Mouse (Mus musculus) kidney, postnatal 10 days (tissue): Measurements from ENCODE around the gene Rreb1.

ENCODE experiments used
- DNase-seq: peaks from one replicate; pipeline ENCODE4 v3.0.0; 2021; ENCODE audit warnings: mixed read lengths

The Rreb1 gene

DNA sequence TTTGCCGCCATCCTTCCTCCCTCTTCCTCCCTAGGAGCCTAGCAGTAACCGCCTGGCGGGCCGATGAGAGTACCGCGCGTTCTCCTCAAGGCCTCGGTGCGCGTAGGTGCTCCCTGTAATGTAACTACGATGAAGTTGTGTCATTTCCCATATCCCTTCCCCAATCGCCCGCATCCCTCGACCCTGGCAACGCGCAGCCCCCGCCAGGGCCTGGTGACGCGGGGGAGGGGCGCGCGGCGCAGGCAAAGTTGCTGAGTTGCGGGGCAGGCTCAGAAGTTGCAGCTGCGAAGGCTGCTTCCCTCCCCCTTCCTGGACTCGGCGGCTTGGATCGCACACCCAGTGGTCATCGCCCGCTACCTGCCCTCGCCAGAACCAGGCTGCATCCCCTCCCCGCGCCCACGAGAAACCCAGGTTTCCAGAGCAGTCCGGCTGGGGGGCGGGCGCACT is at the start of gene Rreb1:
Gene Rreb1, plus strand, starts transcription at position 254 of the 447 bp plus-strand sequence.
- DNase-seq, result peak; percentile 70

DNA sequence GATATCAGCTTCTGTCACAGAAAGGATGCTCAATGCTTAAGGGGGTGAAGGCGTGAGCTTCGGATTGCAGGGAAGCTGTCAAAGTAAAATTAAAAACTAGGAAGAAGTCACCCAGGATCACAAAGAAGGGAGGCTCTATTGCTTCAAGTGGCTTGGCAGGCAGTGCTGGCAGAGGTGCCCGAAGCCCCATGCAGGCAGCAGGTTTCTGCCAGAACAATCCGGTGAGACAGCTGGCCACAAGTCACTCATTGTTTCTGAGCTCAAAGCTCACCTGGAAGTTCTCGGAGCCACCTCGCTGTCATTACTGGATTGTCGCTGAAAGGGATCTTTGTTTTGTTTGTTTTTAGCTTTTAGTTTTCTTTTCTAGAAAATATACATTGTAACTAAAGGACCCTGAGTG is 49.6 kb upstream of the Rreb1 start:
- peak; percentile 18 for DNase-seq

DNA sequence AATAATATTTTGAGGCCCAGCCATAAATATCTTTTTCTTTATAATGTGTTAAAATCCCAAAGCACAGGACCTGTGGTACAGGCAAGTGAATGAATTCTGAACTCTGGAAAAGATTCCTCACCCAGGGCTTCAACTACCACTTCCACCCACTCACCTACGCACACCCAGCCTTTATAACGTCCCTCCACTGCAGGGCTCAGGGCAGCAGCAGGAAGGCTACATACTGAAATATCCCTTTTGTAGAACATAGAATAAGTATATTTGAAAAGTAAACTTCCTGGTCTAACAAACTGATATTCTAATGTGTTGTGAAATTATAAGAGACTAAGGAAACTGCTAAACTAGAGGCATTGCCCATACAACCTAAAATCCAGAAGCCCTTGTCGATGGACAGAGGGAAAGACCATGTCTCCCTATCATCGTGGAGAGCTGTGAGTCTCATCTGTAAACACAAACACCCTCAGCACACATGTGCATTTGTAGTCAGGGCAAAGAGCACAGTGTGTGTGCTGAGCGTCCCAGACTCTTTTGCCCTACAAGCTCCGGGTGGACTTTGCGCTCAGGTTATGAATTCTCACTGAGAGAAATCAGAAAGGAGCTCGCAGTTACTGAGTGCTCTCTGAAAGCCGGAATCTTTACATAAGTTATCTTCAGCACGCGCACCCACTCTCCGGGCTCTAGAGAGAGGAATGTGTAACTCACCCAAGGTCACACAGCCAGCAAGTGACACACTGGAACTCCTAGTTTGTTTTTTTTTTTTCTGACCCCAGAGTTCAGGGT is 46.1 kb upstream of the Rreb1 start:
- peak; percentile 52 for DNase-seq

DNA sequence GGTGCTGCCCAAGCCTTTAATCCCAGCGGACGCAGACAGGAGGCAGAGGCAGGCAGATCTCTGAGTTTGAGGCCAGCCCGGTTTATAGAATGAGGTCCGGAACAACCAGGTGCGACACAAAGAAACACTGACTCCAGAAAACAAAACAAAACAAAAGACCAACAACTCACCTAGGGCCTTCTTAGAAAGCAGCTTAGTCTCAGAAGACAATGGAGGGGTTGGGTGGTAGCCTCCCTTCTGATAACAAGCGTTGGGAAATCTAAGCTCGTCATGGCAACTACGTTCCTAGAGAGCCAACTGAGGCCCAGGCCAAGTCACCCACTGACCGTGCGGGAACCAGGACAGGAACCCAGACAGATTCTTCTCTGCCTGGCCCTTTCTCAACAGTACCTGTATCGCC is 43.7 kb upstream of the Rreb1 start:
- no peak for DNase-seq

DNA sequence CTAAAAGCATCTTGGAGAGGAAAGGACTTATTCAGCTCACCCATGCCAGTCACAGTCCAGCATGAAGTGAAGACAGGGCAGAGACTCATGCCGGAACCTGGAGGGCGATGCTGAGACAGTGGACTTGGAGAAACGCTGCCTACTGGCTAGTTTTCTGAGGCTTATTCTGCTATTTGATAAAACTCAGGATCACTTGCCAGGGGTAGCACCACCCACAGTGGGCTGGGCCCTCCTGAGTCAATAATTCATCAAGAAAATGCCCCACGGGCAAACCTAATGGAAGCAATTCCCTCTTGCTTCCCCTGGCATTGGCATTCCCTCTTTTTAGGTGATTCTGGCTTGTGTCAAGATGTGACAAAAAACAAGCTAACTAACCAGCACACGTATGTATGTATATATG is 38.1 kb upstream of the Rreb1 start:
- peak; percentile 52 for DNase-seq

GRCm38 (mm10) chr13:37740752-37741151 is 37.4 kb upstream of the Rreb1 start:
- no peak for DNase-seq

GRCm38 (mm10) chr13:37742248-37742647 is 36.0 kb upstream of the Rreb1 start:
- DNase-seq, result no peak

DNA sequence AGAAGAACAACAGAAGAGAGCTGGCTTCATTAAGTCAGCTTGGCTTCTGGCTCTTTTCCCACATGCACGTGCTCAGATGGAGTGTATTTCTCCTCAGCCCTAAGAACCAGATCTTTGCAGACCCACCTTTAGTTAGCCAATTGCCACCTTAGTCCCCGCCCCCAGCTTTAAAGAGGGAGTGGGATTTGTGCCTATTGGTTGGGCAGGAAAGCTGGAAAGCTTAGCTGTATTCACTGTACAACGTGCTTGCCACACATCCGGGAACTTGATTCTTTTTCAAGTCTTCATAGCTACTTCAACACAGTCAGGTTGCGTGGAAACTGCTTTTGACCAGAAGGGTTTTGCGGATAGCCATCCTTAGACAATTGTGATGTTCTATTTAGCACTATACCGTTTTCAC is 30.7 kb upstream of the Rreb1 start:
- DNase-seq, result peak; percentile 11

DNA sequence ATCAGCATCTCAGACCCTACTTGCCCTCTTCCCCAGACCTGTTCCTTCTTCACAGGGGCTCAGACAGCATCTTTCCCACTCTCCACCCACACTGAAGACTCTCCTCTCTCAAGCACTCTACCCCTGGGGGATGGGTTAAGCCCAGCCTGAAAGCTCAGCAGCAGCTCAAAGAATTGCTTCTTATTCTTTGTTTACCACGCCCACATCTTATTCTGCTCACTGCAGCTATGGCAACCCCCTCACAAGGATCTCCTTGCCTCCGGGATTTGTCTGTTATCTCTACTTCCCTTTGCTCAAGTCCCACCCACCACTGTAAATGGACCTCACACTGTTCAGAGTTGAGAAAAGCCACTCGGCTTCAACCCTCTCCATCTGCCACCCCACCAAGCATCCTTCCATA is 28.7 kb upstream of the Rreb1 start:
- no peak for DNase-seq

GRCm38 (mm10) chr13:37751154-37751950 is 26.8 kb upstream of the Rreb1 start:
- DNase-seq, result peak; percentile 54

- no peak for DNase-seq
Measured at GRCm38 (mm10) chr13:37759341-37760012, 18.7 kb upstream of the Rreb1 start.

DNA sequence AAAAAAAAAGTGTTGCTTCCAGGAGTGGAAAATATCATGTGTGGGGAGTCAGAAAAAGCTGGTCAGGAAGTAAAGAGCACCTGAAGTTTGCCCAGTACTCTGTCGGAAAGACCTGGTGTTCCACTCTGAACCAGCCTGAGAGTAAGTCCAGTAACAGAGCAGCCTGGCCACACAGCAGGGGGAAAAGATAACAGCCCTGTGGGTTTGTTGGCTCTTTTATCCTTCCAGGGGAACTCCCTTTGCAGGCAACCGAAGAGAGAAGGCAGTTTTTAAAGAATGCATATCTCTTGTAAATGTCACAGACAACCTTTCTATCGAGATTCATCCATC is 18.2 kb upstream of the Rreb1 start:
- no peak for DNase-seq

DNA sequence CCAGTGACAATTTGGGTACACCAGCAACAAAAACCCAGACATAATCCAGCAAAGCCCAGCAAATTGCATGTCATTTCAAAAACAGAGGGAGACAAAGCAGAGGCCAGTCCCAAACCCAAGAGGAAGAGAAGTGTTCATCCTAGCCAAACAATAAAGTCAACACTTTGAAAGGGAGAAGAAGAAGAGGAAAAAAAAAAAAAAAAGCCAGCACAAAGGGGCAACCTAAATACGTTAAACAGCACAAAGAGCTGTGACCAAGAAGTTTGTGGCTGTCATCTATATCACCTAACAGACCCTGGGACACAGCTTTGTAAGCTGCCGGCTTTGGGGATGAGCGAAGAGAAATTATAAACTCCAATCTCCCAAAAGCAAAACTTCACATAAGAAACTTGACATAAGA is 17.8 kb upstream of the Rreb1 start:
- DNase-seq, result no peak

DNA sequence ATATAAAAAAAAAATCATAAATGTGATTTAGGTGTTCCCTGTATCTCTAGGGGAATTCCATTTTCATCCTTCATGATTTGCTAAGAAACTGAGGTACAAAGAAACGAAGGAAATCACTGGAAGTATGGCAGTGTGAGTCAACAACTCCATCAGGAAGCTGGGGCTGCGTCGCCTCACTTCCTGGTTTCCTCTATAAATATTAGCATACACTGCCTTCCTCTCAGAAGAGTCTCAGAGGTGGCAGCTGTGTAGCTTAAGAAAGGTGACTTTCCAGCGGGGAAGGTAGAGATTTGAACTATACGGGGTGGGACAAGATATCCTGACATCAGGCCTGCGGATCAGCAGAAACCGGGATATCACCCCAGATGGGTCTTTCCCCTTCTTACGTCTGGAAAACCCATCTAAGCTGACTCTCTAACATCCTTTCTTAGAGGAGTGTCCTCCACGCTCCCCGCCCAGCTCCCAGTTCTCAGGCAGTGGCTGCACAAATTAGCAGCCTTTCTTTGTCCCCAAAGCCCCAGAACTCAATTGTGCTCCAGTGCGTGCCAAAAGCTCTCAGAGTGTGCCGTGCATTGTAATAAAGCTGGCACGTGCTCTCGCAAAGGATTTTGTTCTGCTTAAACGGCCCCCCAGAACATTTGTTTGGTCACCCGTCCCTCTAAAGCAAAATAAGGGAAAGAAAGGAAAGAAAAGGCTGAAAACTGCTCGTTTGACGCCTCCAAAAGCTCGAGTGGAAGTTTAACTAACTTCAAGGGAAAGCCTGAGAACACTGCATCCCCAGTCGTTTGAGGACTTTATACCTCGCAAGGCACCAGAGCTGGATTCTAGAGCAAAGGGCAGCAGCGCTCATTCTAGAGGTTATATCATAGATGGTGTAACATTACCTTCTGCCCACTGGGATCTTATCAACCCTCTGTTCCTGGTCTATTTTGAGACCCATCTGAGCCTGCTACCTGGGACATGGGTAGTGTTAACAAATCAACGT is 17.0 kb upstream of the Rreb1 start:
- peak; percentile 45 for DNase-seq

DNA sequence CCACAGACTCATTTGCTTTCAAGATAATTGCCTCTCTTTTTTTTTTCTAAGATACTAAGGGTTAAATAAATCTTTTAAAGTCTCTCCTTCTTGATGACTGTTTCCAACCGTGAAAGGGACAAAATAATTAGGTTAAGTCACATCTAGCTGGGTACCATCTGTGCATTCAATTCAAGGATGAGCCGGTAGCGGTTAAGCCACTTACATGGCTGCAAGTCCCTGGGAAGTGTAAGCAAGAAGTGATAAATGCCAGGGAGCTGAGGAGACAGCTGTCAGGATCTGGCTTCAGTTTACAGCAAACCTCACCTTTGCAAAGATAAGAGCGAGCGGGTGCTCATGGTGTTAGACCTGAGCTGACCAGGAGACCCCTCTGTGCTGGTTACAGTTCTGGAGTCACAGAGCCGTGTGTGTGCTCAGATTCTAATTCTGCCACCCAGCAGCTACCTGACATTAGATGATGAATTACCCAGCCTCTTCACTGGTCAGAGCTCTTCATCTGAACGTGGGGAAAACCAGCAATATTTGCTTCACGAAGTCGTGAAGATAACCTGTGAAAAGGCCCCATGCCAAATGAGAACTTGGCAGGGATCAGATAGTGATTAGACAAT is 14.3 kb upstream of the Rreb1 start:
- DNase-seq, result no peak

DNA sequence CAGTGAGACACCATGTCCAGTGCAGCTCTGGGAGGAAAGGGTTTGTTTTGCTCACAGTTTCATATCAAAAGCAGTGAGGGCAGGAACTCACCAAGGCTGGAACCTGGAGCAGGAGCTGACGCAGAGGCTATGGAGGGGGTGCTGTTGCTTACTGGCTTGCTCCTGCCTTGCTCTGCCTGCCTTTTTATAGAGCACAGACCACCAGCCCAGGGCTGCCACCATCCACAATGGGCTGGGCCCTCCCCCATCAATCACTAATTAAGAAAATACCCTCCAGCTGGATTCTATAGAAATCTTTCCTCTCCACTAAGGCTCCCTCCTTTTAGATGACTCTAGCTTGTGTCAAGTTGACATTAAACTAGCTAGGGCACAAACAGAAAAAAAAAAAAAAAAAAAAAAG is 8.4 kb upstream of the Rreb1 start:
- DNase-seq, result no peak

DNA sequence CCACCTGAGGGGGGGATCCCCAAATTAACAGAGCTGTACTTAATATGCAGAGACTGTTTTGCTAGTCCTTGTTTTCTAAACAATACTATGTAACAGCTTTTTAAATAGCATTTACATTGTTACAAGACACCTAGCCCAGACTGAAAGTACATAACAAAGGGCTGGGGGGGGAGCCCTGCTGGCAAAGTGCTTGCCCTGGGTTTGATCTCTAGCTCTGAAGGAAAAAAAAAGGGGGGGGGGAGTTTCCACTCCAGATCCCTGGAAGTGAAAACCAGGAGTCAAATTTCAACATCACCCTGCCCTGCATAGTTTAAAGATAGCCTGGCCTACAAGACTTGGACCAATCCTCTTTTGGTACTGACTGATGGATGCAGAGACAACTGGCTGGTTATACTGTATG is 4.7 kb upstream of the Rreb1 start:
- DNase-seq, result no peak

DNA sequence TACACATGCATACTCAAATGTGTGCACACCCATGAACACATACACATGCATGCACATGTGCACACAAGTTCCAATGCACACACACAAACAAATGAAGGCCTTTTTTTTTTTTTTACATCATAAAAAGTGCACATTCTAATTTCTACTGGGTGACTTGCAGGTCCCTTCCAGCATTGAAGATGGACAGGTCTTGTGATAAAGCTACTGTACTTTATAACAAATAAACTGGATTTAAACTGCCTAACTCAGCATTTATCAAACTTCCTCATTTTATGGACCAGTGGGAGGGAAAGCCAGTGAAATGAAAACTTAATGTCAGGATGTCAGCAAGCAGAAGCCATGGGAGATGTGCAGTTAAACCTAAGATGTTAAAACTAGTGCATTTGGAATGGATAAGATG is 1.5 kb upstream of the Rreb1 start:
- no peak for DNase-seq

DNA sequence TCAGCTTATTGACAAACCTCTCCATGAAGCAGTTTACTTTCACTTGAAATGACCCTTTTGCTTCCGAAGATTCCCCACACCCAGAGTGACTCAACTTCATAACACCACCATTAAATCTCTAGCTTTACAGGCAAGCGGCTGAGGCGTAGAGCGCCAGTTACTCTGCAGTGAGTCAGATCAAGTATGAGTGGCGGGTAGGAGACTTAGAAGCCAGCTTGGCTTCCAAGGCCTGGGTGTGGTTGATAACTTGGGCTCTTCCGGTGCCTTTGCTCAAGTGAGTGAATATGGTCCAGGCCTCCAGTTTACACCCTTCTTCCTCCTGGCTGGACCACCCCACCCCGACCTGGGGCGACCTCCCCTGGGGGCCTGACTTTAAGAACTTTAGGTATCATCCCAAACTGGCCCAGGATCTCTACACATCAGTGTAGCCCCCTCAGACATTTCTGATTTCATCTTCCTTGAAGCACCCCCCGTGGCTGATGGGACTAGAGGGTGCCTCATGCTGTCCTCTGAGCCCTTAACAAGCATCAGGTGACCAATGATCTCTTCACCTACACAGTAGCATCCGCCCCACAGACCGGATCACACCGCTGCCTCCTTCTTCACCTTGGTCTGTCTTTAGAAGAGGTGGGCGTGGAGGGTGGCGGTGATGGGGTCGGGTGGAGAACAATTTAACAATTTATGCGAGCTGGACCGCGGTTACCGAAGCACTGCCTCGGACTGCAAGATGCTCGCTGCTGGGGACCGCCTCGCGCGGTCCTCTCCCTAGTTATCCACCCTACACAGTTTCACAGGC is 651 bp upstream of the Rreb1 start:
- DNase-seq, result no peak

DNA sequence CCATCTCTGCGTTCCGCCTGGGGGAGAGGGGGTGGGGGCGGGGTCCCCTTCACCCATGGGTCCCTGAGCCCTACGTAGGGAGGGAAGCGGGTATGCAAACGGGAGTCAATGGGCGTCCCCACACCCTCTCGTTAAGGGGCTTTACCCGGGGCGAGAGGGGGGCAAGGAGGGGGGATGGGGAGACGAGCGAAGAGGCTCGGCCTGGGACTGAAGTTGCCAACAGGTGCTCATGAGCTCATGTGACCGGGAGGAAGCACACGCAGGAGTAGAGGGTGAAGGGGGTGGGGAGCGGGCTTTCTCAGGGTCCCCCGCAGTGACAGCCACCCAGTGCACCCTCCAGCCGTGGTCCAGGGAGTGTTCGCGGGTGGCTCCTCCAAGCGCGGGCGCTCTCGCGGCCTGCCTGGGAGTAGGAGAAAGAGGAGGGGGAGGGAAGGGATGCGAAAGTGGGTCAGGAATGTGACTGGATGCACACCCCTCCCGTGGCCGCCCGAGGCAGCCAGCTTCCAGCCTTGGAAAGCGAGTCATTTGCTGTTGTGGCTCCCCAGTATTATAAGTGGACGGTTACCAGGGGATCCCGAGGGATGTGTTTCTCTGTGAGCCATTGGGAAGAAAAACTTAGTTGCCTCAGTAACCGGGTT is 513 bp downstream of the Rreb1 start:
- DNase-seq, result peak; percentile 56

GRCm38 (mm10) chr13:37779251-37779667 is 1.1 kb downstream of the Rreb1 start:
- peak; percentile 14 for DNase-seq
